Mouse (Mus musculus): ENCODE data around the gene Tia1. TPM values are rescaled to one million over a fixed set of nuclear protein-coding genes. Genes with fewer than 3 reads are reported as not detected.

Tia1 gene
- polyA plus RNA-seq, 1 experiment: 6.4 TPM

GRCm38 (mm10) chr6:86420491-86420890, 16.5 kb downstream of the Tia1 start:
- H3K36me3 ChIP-seq (replicated peaks; ENCODE audit: low read length): peaks cover 91% of the 10 kb centered on the region
- peaks cover 14% of the 10 kb centered on the region for H3K4me1 ChIP-seq
- H3K9me3 ChIP-seq: no peaks in the 10 kb centered on the region
- H3K27me3 ChIP-seq (replicated peaks): no peaks in the 10 kb centered on the region
- no peak for TF ChIP-seq FLI1 (IDR thresholded peaks at IDR 0.05; ENCODE audit: low read length)
- TF ChIP-seq GATA1 (IDR thresholded peaks at IDR 0.05; ENCODE audit: borderline replicate concordance, low read length): no peak
- no peak overlapping the region for H3K4me3 ChIP-seq (replicated peaks)

DNA sequence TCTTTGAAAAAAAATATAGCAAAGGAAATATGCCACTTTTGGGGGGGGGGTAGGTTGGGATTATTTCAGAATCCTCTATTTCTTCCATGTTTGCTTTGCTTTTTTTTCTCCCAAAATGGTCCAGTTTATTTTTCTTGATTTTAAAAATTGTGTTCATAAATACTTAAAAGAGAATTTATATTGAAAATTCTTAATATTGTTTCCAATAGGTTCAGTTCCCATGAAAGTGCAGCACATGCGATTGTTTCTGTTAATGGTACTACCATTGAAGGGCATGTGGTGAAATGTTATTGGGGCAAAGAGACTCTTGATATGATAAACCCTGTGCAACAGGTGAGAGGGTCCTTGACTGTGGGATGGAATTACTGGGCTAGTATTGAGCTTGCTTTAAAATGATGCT, 22.3 kb downstream of the Tia1 start, which contains the start of gene Gm44790:
Gm44790 (plus strand) TSS at position 301 of the 400 bp plus-strand sequence.
- Histone ChIP-seq H3K36me3 (replicated peaks; ENCODE audit: low read length) (peaks cover 87% of the 10 kb centered on the region), H3K9me3 (no peaks in the 10 kb centered on the region), H3K27me3 (replicated peaks) (no peaks in the 10 kb centered on the region), H3K4me3 (replicated peaks) (no peak within 1 kb of the TSS), H3K4me1 (no peaks in the 10 kb centered on the region)
- TF ChIP-seq GATA1 (IDR thresholded peaks at IDR 0.05; ENCODE audit: borderline replicate concordance, low read length) (no peak), FLI1 (IDR thresholded peaks at IDR 0.05; ENCODE audit: low read length) (no peak)

GRCm38 (mm10) chr6:86431531-86431930, 27.5 kb downstream of the Tia1 start:
- no peak overlapping the region for H3K4me3 ChIP-seq (replicated peaks)
- H3K27me3 ChIP-seq (replicated peaks): no peaks in the 10 kb centered on the region
- peaks cover 94% of the 10 kb centered on the region for H3K36me3 ChIP-seq (replicated peaks; ENCODE audit: low read length)
- H3K9me3 ChIP-seq: no peaks in the 10 kb centered on the region
- H3K4me1 ChIP-seq: no peaks in the 10 kb centered on the region
- TF ChIP-seq GATA1 (IDR thresholded peaks at IDR 0.05; ENCODE audit: borderline replicate concordance, low read length): no peak
- no peak for TF ChIP-seq FLI1 (IDR thresholded peaks at IDR 0.05; ENCODE audit: low read length)

- Histone ChIP-seq H3K36me3 (replicated peaks; ENCODE audit: low read length) (peaks cover 74% of the 10 kb centered on the region), H3K4me1 (peaks cover 6% of the 10 kb centered on the region), H3K27me3 (replicated peaks) (no peaks in the 10 kb centered on the region), H3K4me3 (replicated peaks) (no peak overlapping the region), H3K9me3 (no peaks in the 10 kb centered on the region)
- TF ChIP-seq GATA1 (IDR thresholded peaks at IDR 0.05; ENCODE audit: borderline replicate concordance, low read length): no peak
- TF ChIP-seq FLI1 (IDR thresholded peaks at IDR 0.05; ENCODE audit: low read length): no peak
These were observed 29.7 kb downstream of the Tia1 start for GRCm38 (mm10) chr6:86433696-86434095.

DNA sequence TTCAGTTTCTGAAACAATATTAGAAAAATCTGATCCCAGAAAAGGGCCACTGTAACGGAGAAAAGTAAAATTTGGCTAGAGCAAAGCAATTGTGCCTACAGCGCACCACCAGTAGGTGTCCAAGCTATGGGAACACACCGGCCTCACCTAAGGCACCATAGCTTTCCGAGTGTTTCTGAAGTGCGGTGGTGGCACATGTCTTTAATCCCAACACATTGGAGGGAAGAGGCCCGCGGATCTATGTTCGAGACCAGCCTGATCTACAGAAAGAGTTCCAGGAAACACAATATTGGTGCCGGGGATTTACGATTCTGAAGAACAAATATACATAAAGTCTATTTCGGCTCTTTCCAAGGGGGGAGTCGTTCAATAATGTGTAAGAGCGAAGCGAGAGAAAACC, 33.7 kb downstream of the Tia1 start:
- H3K27me3 ChIP-seq (replicated peaks): no peaks in the 10 kb centered on the region
- H3K9me3 ChIP-seq: no peaks in the 10 kb centered on the region
- H3K4me1 ChIP-seq: peaks cover 14% of the 10 kb centered on the region
- TF ChIP-seq FLI1 (IDR thresholded peaks at IDR 0.05; ENCODE audit: low read length): no peak
- H3K4me3 ChIP-seq (replicated peaks): peak overlapping the region; percentile 100
- H3K36me3 ChIP-seq (replicated peaks; ENCODE audit: low read length): peaks cover 50% of the 10 kb centered on the region

DNA sequence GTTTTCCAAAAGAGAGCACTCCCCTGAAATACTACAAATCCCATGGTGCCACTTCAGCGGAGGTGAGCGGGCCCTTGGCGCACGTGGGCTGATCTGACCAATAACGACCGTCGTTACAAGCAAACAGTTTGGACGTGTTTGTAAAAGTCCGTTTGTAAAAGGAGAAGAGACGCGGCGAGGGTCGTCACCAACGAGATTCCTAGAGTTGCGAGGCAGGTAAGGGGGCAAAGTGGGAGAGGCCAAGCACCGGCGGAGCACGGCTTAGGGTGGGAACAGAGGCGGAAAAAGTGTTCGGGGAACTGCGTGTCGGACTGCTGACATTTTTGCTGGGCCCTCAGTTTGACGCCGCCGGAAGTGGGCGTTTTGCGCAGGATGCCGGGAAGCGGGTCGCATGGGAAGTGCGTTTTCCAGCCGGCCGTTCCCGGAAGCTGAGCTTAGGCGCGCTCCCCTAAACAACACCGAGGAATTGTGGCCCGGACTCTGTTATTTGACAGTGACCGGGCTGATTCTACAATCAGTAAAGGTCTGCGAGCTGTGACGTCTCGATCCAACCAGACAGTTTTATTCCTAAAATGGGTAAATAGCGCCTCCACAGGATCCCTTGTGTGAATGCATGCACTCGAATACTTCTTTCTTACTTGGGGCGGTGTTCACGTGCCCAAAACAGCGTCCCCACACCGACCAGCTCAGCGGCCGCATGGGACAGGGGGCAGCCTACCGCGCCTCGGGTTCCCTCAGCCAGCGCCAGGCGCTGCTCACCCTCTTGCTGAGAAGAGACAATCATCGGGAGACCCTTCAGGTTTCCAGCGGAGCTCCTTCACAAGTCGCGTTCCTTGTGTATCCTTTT, 34.5 kb downstream of the Tia1 start, which contains the start of gene C87436:
C87436 (plus strand) TSS at position 103 of the 847 bp plus-strand sequence.
- Histone ChIP-seq H3K27me3 (replicated peaks) (no peaks in the 10 kb centered on the region), H3K4me1 (peaks cover 14% of the 10 kb centered on the region), H3K9me3 (no peaks in the 10 kb centered on the region), H3K36me3 (replicated peaks; ENCODE audit: low read length) (peaks cover 49% of the 10 kb centered on the region), H3K4me3 (replicated peaks) (peak within 1 kb of the TSS; percentile 100)
- TF ChIP-seq GATA1 (IDR thresholded peaks at IDR 0.05; ENCODE audit: borderline replicate concordance, low read length): no peak
- TF ChIP-seq FLI1 (IDR thresholded peaks at IDR 0.05; ENCODE audit: low read length): peak; percentile 91

- Histone ChIP-seq H3K27me3 (replicated peaks) (no peaks in the 10 kb centered on the region), H3K4me3 (replicated peaks) (peak overlapping the region; percentile 100), H3K4me1 (peaks cover 14% of the 10 kb centered on the region), H3K36me3 (replicated peaks; ENCODE audit: low read length) (peaks cover 49% of the 10 kb centered on the region), H3K9me3 (no peaks in the 10 kb centered on the region)
- no peak for TF ChIP-seq GATA1 (IDR thresholded peaks at IDR 0.05; ENCODE audit: borderline replicate concordance, low read length)
- TF ChIP-seq FLI1 (IDR thresholded peaks at IDR 0.05; ENCODE audit: low read length): no peak
These were observed 35.1 kb downstream of the Tia1 start for GRCm38 (mm10) chr6:86439119-86439496.

- Histone ChIP-seq H3K9me3 (no peaks in the 10 kb centered on the region), H3K27me3 (replicated peaks) (no peaks in the 10 kb centered on the region), H3K4me1 (peaks cover 14% of the 10 kb centered on the region), H3K36me3 (replicated peaks; ENCODE audit: low read length) (peaks cover 49% of the 10 kb centered on the region), H3K4me3 (replicated peaks) (peak overlapping the region; percentile 100)
- TF ChIP-seq FLI1 (IDR thresholded peaks at IDR 0.05; ENCODE audit: low read length): no peak
- no peak for TF ChIP-seq GATA1 (IDR thresholded peaks at IDR 0.05; ENCODE audit: borderline replicate concordance, low read length)
These were observed 35.5 kb downstream of the Tia1 start for GRCm38 (mm10) chr6:86439531-86439930.

GRCm38 (mm10) chr6:86441571-86441970, 37.6 kb downstream of the Tia1 start:
- H3K27me3 ChIP-seq (replicated peaks): no peaks in the 10 kb centered on the region
- no peak overlapping the region for H3K4me3 ChIP-seq (replicated peaks)
- H3K36me3 ChIP-seq (replicated peaks; ENCODE audit: low read length): peaks cover 45% of the 10 kb centered on the region
- no peaks in the 10 kb centered on the region for H3K9me3 ChIP-seq
- peaks cover 27% of the 10 kb centered on the region for H3K4me1 ChIP-seq
- TF ChIP-seq GATA1 (IDR thresholded peaks at IDR 0.05; ENCODE audit: borderline replicate concordance, low read length) (no peak), FLI1 (IDR thresholded peaks at IDR 0.05; ENCODE audit: low read length) (no peak)

DNA sequence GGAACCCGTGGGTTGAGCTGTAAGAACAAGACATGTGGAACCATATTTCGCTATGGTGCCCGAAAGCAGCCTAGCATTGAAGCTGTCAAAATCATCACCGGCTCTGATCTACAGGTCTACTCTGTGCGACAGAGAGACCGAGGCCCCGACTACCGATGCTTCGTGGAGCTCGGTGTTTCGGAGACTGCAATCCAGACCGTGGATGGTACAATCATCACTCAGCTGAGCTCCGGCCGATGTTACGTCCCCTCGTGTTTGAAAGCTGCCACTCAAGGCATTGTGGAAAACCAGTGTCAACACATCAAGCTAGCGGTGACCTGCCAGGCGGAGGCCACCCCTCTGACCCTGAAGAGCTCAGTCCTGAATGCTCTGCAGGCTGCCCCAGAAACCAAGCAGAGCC, 41.5 kb downstream of the Tia1 start:
- H3K4me3 ChIP-seq (replicated peaks): peak overlapping the region; percentile 10
- peaks cover 69% of the 10 kb centered on the region for H3K36me3 ChIP-seq (replicated peaks; ENCODE audit: low read length)
- TF ChIP-seq GATA1 (IDR thresholded peaks at IDR 0.05; ENCODE audit: borderline replicate concordance, low read length) (no peak), FLI1 (IDR thresholded peaks at IDR 0.05; ENCODE audit: low read length) (no peak)
- no peaks in the 10 kb centered on the region for H3K27me3 ChIP-seq (replicated peaks)
- no peaks in the 10 kb centered on the region for H3K9me3 ChIP-seq
- H3K4me1 ChIP-seq: peaks cover 29% of the 10 kb centered on the region
